Mouse (Mus musculus) G1E (cell line): ENCODE measurements around the gene Rasgrp2.

Experiments used
- CTCF ChIP-seq: IDR thresholded peaks from 2 replicates; pipeline ENCODE4 v1.5.1; 2012; ENCODE audit warnings: low read depth, low read length, inconsistent platforms, mixed read lengths
- GATA1 ChIP-seq: IDR thresholded peaks from 2 replicates; pipeline ENCODE4 v1.6.1; 2012; ENCODE audit warnings: borderline replicate concordance, low read length, inconsistent platforms, mixed read lengths
- GATA2 ChIP-seq: IDR thresholded peaks from 2 replicates; pipeline ENCODE4 v1.6.1; 2012; ENCODE audit warnings: low read depth, low read length, inconsistent platforms, borderline replicate concordance
- POLR2AphosphoS5 ChIP-seq: IDR thresholded peaks from 2 replicates; pipeline ENCODE4 v1.6.1; 2012; ENCODE audit warnings: low read depth, low read length, inconsistent platforms; ENCODE audit not compliant: insufficient replicate concordance
- TAL1 ChIP-seq: conservative IDR thresholded peaks from 2 replicates; pipeline ENCODE4 v1.6.1; 2012; ENCODE audit warnings: low read depth, low read length, inconsistent platforms, mixed read lengths

GRCm38 (mm10) chr19:6393637-6394036, 5.5 kb upstream of the Rasgrp2 start:
- TF ChIP-seq TAL1 (no peak), CTCF (no peak), POLR2AphosphoS5 (no peak), GATA2 (no peak), GATA1 (no peak)
